Mouse (Mus musculus) midbrain, embryonic 11.5 days (tissue): ENCODE measurements around the gene Mtor. TPM values are rescaled to one million over a fixed set of nuclear protein-coding genes. Genes with fewer than 3 reads are reported as not detected.
A peak's percentile ranks its signal among the peaks of the same experiment; 100 is the strongest.

Source experiments
- ATAC-seq: fragments of 200-750 bp; cut with Nextera tagmentation; 2 replicates; pipeline ENCODE4 v1.8.0; 2017; ENCODE audit warnings: moderate TSS enrichment, moderate library complexity; ENCODE audit not compliant: low FRiP score
- DNase-seq: peaks from one replicate; pipeline ENCODE4 v3.0.0; 2015; ENCODE audit warnings: low spot score; ENCODE audit errors: missing footprints
- H3K27ac ChIP-seq: fragments of 300-500 bp; sonication (generic); 2 replicates; pipeline ENCODE4 v1.5.1; 2014; ENCODE audit warnings: low read depth, low read length
- H3K27me3 ChIP-seq: fragments of 300-500 bp; sonication (generic); 2 replicates; pipeline ENCODE4 v1.6.1; 2014; ENCODE audit warnings: mild to moderate bottlenecking, low read length, moderate library complexity, mixed read lengths; ENCODE audit not compliant: control insufficient read depth, insufficient read depth
- H3K36me3 ChIP-seq: fragments of 300-500 bp; sonication (generic); 2 replicates; pipeline ENCODE4 v1.6.1; 2014; ENCODE audit warnings: mild to moderate bottlenecking, low read length, moderate library complexity, mixed read lengths; ENCODE audit not compliant: control insufficient read depth, insufficient read depth
- H3K4me1 ChIP-seq: fragments of 300-500 bp; sonication (generic); 2 replicates; pipeline ENCODE4 v1.6.1; 2014; ENCODE audit warnings: low read length; ENCODE audit not compliant: control insufficient read depth, insufficient read depth
- H3K4me2 ChIP-seq: fragments of 300-500 bp; sonication (generic); 2 replicates; pipeline ENCODE4 v1.6.1; 2014; ENCODE audit warnings: mild to moderate bottlenecking, moderate library complexity
- H3K4me3 ChIP-seq: fragments of 300-500 bp; sonication (generic); 2 replicates; pipeline ENCODE4 v1.5.1; 2014; ENCODE audit warnings: low read depth, low read length
- H3K9ac ChIP-seq: fragments of 300-500 bp; sonication (generic); 2 replicates; pipeline ENCODE4 v1.6.1; 2014; ENCODE audit warnings: low read length
- H3K9me3 ChIP-seq: fragments of 300-500 bp; sonication (generic); 2 replicates; pipeline ENCODE4 v1.6.1; 2016; ENCODE audit warnings: low read length; ENCODE audit not compliant: control insufficient read depth
- WGBS: fragments of 180-500 bp; shearing (Covaris S2); extraction: QIAGEN DNeasy Blood & Tissue Kit; methylation state at CpG from one replicate; pipeline ENCODE4 v1.1.7; 2014; 5-methylcytosine and 5-hydroxymethylcytosine counted together
- polyA plus RNA-seq: library from polyadenylated mRNA; unstranded; fragments of >200 nt; fragmentation: Nextera tagmentation; extraction: Ambion mirVana; gene quantifications from 2 replicates; pipeline ENCODE4 v1.2.1, GENCODE M21; 2014

Gene Mtor
- polyA plus RNA-seq, 1 experiment from 2014 or later = 30.9 TPM

GRCm38 (mm10) chr4:148469487-148470252 is 21.3 kb downstream of the Mtor start:
- ATAC-seq = no peak
- no peaks in the 10 kb centered on the region for H3K9me3 ChIP-seq
- H3K4me3 ChIP-seq = no peak overlapping the region
- H3K4me2 ChIP-seq = no peak overlapping the region
- DNase-seq = no peak
- no peaks in the 10 kb centered on the region for H3K27me3 ChIP-seq
- 89% methylated on average over 11 of the region's 11 CpGs for WGBS
- no peak overlapping the region for H3K27ac ChIP-seq
- H3K36me3 ChIP-seq = peaks cover 43% of the 10 kb centered on the region
- H3K9ac ChIP-seq = no peak overlapping the region
- H3K4me1 ChIP-seq = no peaks in the 10 kb centered on the region

GRCm38 (mm10) chr4:148471363-148471806 is 23.0 kb downstream of the Mtor start:
- 77% methylated on average over 10 of the region's 10 CpGs for WGBS
- Histone ChIP-seq H3K9ac (no peak overlapping the region), H3K27me3 (no peaks in the 10 kb centered on the region), H3K9me3 (no peaks in the 10 kb centered on the region), H3K36me3 (peaks cover 40% of the 10 kb centered on the region), H3K4me1 (no peaks in the 10 kb centered on the region), H3K4me3 (no peak overlapping the region), H3K4me2 (no peak overlapping the region), H3K27ac (no peak overlapping the region)
- DNase-seq (no peak), ATAC-seq (no peak)

DNA sequence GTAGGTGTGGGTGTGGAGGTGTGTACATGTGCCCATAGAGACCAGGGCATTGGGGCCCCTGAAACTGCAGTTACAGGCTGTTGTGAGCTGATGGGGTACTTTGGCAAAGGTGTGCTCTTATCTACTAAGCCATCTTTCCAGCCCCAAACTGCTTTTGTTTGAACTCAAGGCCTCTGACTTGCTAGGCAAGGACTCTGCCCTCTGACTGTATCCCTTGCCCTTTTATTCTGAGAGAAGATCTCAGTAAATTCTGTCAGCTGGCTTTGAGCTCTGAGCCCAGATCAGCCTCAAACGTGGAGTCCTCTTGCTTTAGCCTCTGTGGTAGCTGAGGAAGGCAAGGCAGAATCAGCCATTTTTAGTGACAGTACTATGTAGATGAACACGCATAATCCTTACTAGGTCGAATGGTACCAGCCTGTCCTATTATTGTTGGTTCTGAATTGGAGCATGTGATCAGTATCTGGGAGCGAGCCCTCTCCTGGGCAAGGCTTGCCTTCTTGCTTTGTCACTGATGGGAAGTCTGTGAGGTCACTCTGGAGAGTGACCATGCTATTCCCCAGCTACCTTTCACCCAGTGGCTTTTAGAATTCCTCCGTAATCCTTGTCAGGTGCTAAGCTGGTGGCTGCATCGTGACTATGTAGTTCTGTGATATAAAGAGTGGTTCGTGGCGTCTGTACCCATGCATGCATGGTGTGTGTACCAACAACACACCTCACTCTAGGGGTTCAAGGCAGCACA is 24.2 kb downstream of the Mtor start:
- no peak for ATAC-seq
- no peaks in the 10 kb centered on the region for H3K27me3 ChIP-seq
- H3K27ac ChIP-seq = no peak overlapping the region
- no peak overlapping the region for H3K4me2 ChIP-seq
- H3K4me1 ChIP-seq = no peaks in the 10 kb centered on the region
- H3K4me3 ChIP-seq = no peak overlapping the region
- no peak for DNase-seq
- no peaks in the 10 kb centered on the region for H3K9me3 ChIP-seq
- H3K36me3 ChIP-seq = peaks cover 41% of the 10 kb centered on the region
- no peak overlapping the region for H3K9ac ChIP-seq
- 94% methylated on average over 8 of the region's 8 CpGs for WGBS

DNA sequence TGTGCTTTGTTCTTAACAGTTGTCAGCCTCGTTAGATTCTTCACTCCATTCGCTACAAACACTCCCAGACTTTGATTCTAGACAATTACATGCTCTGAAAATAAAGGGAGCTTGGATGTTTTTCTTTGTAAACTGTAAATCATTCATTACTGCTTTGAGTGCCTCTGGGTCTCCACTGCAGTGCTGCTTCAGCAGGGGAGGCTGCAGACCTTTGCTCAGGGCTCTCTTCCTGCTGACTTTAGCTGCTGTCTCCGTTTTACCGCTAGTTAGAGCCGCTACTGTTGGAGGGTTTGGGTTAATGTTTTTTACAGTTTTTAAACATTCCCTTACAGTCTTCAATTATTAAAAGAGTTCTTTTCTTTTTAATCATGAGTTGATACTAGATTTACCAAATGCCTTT is 25.1 kb downstream of the Mtor start:
- Histone ChIP-seq H3K36me3 (peaks cover 39% of the 10 kb centered on the region), H3K4me1 (no peaks in the 10 kb centered on the region), H3K27me3 (no peaks in the 10 kb centered on the region), H3K4me3 (no peak overlapping the region), H3K4me2 (no peak overlapping the region), H3K27ac (no peak overlapping the region), H3K9me3 (no peaks in the 10 kb centered on the region), H3K9ac (no peak overlapping the region)
- no peak for ATAC-seq
- no peak for DNase-seq
- 94% methylated on average over 5 of the region's 5 CpGs for WGBS

- Histone ChIP-seq H3K9me3 (no peaks in the 10 kb centered on the region), H3K4me3 (no peak overlapping the region), H3K9ac (no peak overlapping the region), H3K4me1 (no peaks in the 10 kb centered on the region), H3K27me3 (no peaks in the 10 kb centered on the region), H3K27ac (no peak overlapping the region), H3K36me3 (peaks cover 18% of the 10 kb centered on the region; the same call in 1 of the 2 replicates), H3K4me2 (no peak overlapping the region)
- WGBS = 88% methylated on average over 2 of the region's 2 CpGs
- DNase-seq (no peak), ATAC-seq (no peak)
These were observed 31.8 kb downstream of the Mtor start for GRCm38 (mm10) chr4:148480245-148480644.

GRCm38 (mm10) chr4:148481557-148482168 is 33.3 kb downstream of the Mtor start:
- DNase-seq (no peak), ATAC-seq (0 out of 2 replicates have a peak, but pooled peaks have one; percentile 16)
- Histone ChIP-seq H3K4me2 (no peak overlapping the region), H3K27me3 (no peaks in the 10 kb centered on the region), H3K36me3 (peaks cover 27% of the 10 kb centered on the region), H3K27ac (no peak overlapping the region), H3K9me3 (no peaks in the 10 kb centered on the region), H3K4me1 (no peaks in the 10 kb centered on the region), H3K4me3 (no peak overlapping the region), H3K9ac (no peak overlapping the region)
- 90% methylated on average over 2 of the region's 2 CpGs for WGBS

DNA sequence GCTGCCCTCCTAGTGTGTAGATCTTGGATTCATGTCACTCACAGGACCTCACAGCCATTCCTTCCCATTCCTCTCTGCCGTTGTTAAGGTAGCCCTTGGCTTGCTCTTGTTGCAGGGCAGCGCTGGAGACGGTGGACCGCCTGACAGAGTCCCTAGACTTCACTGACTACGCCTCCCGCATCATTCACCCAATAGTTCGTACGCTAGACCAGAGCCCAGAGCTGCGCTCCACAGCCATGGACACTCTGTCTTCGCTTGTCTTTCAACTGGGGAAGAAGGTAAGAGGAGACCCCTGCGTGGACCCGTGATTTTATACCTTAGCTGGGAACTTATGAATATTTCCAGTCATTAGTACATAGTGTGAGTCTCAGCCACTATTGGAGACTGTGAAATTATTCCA is 36.1 kb downstream of the Mtor start:
- Histone ChIP-seq H3K27ac (no peak overlapping the region), H3K4me3 (no peak overlapping the region), H3K4me1 (no peaks in the 10 kb centered on the region), H3K4me2 (no peak overlapping the region), H3K36me3 (peaks cover 30% of the 10 kb centered on the region), H3K27me3 (no peaks in the 10 kb centered on the region), H3K9ac (no peak overlapping the region), H3K9me3 (no peaks in the 10 kb centered on the region)
- DNase-seq (no peak), ATAC-seq (no peak)
- WGBS = 97% methylated on average over 12 of the region's 12 CpGs

DNA sequence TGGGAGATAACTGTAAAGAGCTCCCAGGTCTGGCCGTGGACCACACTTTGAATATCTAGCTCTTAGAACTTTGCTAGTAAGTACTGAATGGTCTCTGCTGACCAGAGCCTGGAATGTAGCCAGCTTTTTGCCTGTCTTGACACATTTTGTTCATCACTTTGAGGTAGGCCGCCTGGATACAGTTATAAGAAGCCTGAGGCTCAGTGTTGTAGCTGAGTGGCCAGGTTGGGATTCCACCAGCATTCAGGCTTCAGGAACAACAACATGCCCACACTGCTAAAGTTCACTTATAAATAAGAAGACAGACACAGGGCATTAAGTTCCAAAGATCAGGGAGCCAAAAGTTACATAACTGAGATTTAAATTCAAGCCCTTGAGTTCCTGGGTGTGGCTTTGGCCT is 39.4 kb downstream of the Mtor start:
- Histone ChIP-seq H3K27ac (no peak overlapping the region), H3K9me3 (no peaks in the 10 kb centered on the region), H3K36me3 (peaks cover 37% of the 10 kb centered on the region), H3K4me2 (no peak overlapping the region), H3K4me1 (no peaks in the 10 kb centered on the region), H3K9ac (no peak overlapping the region), H3K27me3 (no peaks in the 10 kb centered on the region), H3K4me3 (no peak overlapping the region)
- WGBS = 81% methylated on average over 2 of the region's 2 CpGs
- no peak for DNase-seq
- ATAC-seq = no peak

GRCm38 (mm10) chr4:148490502-148490901 is 42.1 kb downstream of the Mtor start:
- Histone ChIP-seq H3K4me3 (no peak overlapping the region), H3K36me3 (peaks cover 26% of the 10 kb centered on the region)
- WGBS = 91% methylated on average over 6 of the region's 6 CpGs

More at GRCm38 (mm10) chr4:148490502-148490901, 42.1 kb downstream of the Mtor start:
- no peaks in the 10 kb centered on the region for H3K9me3 ChIP-seq
- H3K27me3 ChIP-seq = no peaks in the 10 kb centered on the region
- no peak overlapping the region for H3K27ac ChIP-seq
- H3K9ac ChIP-seq = no peak overlapping the region
- DNase-seq = no peak
- no peak for ATAC-seq
- no peak overlapping the region for H3K4me2 ChIP-seq
- no peaks in the 10 kb centered on the region for H3K4me1 ChIP-seq
